Mouse (Mus musculus): ENCODE results near the gene Pim1. TPM values are rescaled to one million over a fixed set of nuclear protein-coding genes. Genes with fewer than 3 reads are reported as not detected.

The Pim1 gene
- polyA plus RNA-seq, 2 experiments from 2014 or later, result 484 to 510 TPM

DNA sequence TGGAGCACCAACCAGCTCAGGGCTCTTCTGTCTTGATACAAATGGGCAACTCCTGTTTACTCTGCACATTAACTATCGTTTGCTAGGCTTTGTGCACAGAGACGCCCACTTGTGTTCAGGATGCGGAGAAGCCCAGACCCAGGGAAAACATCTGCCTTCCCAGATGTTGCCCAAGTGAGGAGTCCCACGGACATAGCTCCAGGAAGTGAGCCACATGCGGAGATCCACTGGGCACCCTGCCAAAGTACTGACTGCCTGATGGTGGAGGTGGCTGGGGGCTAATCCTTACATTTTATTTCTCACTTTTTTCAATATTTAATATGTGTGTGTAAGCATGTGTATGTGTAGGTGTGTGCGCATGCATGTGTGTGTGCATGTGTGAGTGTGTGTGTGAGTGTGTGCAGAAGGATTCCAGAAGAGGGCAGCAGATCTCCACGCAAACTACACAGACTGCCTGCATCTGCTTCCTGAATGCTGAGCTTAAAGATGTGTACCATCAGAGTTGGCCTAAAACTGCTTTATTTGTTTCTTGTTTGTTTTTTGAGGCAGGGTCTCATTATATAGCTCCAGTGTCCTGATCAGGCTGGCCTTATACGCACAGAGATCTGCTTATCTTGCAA, 38.1 kb downstream of the Pim1 start:
- ATAC-seq, result no peak

DNA sequence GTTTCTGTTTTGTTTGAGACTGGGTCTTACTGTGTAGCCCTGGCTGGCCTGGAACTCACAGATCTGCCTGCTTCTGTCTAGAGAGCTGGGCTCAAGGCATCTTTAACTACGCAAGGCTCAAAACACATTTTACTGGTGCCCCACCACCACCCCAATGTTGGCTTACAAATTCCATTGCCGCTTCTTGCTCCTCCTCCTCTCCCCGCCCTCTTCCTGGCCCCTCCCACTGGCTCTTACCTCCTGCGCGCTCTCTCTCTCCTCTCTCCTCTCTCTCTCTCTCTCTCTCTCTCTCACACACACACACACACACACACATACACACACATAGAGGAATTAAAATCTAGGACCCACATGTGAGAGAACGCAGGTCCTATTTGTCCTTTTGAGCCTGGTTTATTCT, 40.0 kb downstream of the Pim1 start:
- ATAC-seq, result no peak

DNA sequence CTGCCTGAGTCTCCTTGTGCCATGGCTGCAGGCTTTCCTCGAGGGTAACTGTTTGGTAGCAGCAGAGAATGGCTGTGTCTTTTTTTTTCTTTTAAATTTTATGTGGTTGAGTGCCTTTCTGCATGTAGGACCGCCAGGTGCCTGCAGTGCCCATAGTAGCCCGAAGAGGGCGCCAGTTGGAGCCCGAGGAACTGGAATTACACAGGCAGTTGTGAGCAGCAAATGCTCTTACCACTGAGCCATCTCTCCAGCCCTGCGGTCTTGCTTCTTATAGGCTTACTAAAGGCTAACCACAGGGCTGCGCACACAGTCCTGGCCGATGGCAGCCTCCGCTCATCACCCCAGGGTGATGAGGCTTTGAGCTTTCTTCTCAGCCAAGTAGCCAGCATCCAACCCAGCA, 40.7 kb downstream of the Pim1 start:
- ATAC-seq, result peak; percentile 22

GRCm38 (mm10) chr17:29531757-29532384, 41.3 kb downstream of the Pim1 start:
- ATAC-seq, result peak; percentile 89

DNA sequence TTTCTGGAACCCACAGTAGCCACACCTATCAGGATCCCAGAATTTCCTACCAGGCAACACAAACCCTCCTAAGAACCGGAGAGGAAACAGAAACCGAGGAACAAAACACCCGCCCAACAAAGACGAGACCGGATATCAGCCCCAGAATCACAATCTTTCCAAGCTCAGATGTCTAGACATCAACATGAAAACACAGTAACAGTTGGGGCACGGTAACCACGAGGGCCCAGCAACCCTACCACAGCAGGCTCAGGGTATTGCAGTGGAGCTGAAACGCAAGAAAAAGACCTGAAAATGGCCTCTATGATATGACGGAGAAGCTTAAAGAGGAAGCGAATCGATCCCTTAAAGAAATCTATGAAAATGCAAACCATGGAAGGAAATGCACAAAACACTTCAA, 43.3 kb downstream of the Pim1 start:
- peak; percentile 57 for ATAC-seq

DNA sequence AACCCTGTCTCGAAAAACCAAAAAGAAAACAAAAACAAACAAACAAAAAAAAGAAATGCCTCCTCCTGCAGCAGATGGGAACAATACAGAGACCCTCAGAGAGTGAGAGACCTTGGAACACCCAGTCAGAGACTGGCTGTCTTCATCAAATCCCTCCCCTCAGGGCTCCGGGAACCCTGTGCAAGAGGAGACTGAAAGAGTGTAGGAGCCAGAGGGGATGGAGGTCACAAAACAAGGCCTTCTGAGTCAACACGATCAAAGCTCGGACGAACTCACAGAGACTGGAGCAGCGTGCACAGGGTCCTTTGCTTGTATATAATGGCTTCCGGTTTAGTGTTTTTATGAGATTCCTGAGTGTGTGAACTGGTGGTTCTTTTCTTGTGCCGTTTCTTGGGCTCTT, 49.9 kb downstream of the Pim1 start:
- no peak for ATAC-seq

DNA sequence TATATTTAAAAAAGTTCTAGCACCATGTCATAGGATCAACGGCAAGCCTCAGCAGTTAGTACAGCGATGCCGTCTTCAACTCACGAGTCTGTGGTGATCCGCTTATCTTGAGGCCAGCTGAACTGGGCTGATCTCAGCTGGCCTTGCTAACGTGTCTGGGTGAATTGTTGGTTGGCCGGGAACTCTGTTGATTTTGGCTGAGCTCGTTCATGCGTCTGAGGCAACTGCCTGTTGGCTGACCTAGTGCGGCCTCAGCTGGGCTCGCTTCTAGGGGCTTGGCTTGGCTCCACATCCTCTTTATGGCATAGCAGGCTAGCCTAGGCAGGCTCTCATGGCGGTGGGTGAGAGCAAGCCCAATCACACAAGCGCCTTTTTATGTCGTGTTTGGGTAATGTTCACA, 50.9 kb downstream of the Pim1 start:
- no peak for ATAC-seq

- no peak for ATAC-seq
Observed at GRCm38 (mm10) chr17:29542831-29543690, 52.5 kb downstream of the Pim1 start.

DNA sequence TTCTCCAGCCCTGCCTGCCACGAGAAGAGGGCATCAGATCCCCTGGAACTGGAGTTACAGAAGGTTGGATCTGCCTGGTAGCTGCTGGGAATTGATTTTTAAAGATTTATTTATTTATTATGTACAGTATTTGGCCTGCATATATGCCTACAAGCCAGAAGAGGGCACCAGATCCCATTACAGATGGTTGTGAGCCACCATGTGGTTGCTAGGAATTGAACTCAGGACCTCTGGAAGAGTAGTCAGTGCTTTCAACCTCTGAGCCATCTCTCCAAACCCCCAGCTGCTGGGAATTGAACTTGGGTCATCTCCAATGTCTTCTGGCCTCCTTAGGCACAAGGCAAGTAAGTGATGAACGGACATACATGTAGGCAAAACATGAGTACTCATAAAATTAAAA, 53.5 kb downstream of the Pim1 start:
- no peak for ATAC-seq

- ATAC-seq, result no peak
Observed at GRCm38 (mm10) chr17:29545241-29545640, 54.7 kb downstream of the Pim1 start.

Other genes with a start within 250 kb of the Pim1 start
- 100 to 1,000 TPM in 1 of 2 experiments, 10 to 100 TPM in 1; 72.7 to 101 TPM for gene Ppil1, start 226.6 kb upstream of the Pim1 start, polyA plus RNA-seq (2017; shearing (Covaris generic))
- gene BC004004, start 222.0 kb upstream of the Pim1 start, polyA plus RNA-seq (2017; shearing (Covaris generic)), result 100 to 1,000 TPM in 1 of 2 experiments, 10 to 100 TPM in 1; 98.0 to 123 TPM
- gene Pi16, start 173.1 kb upstream of the Pim1 start, polyA plus RNA-seq (2017; shearing (Covaris generic)), result under 1 TPM; 0.44 to 0.57 TPM
- gene Mtch1, start 142.8 kb upstream of the Pim1 start, polyA plus RNA-seq (2017; shearing (Covaris generic)), result 10 to 100 TPM; 11.0 to 13.9 TPM
- 1 to 10 TPM in 1 of 2 experiments, under 1 TPM in 1; 0.65 to 9.4 TPM for gene Fgd2, start 129.8 kb upstream of the Pim1 start, polyA plus RNA-seq (2017; shearing (Covaris generic))
- gene Gm17657, start 58.9 kb downstream of the Pim1 start, polyA plus RNA-seq (2017; shearing (Covaris generic)), result not detected
- gene Tbc1d22b, start 59.0 kb downstream of the Pim1 start, polyA plus RNA-seq (2017; shearing (Covaris generic)), result 10 to 100 TPM in 1 of 2 experiments, 1 to 10 TPM in 1; 9.5 to 11.2 TPM
- under 1 TPM in 1 of 2 experiments, not detected in 1; 0.62 TPM for gene Tmem217, start 61.6 kb downstream of the Pim1 start, polyA plus RNA-seq (2017; shearing (Covaris generic))
- 10 to 100 TPM; 18.9 to 23.2 TPM for gene Rnf8, start 124.0 kb downstream of the Pim1 start, polyA plus RNA-seq (2017; shearing (Covaris generic))
- 1 to 10 TPM; 4.6 to 4.8 TPM for gene Gm28043, start 124.1 kb downstream of the Pim1 start, polyA plus RNA-seq (2017; shearing (Covaris generic))
- gene Cmtr1, start 169.8 kb downstream of the Pim1 start, polyA plus RNA-seq (2017; shearing (Covaris generic)), result 100 to 1,000 TPM in 1 of 2 experiments, 10 to 100 TPM in 1; 90.3 to 221 TPM
- gene Ccdc167, start 226.3 kb downstream of the Pim1 start, polyA plus RNA-seq (2017; shearing (Covaris generic)), result 10 to 100 TPM in 1 of 2 experiments, 1 to 10 TPM in 1; 7.8 to 10.1 TPM

All from CD4-positive, CD25-positive, alpha-beta regulatory T cell, adult 4 months (primary cell).